ENCODE assay signal across 8 mouse cellular contexts in the genomic region with DNA sequence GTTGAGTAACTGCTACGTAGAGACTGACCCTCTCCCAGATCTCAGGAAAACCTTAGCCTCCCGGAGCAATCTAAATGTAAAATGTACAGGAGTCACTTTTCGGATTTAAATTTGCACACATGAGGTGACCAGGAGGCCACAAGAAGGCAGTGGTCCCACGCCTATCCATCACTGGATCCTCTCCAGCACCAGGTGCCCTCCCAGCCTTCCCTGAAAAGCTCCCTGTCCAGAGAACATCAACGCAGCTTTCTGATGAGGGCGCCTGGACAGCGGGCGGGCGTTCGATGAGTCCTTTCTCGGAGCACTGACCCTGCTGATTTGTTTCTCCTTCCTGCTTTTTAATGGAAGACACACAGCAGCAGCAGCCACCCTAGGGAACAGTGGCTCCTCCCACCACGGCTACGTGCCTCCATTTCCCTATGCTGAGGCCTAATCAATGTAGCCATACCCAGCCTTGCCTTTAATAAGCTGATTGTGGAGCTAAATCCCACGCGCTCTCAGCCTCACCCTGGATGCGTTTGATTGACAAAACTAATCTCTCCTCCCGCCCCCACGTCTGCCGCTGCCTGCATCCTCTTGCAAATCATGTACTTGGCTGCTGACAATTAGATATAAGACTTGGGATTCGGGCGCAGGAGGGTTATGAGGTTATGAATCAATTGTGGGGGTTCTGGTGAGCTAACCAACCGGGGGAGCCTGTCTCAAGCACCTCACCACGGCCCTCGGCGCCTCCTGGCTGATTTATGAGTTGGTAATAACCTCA.
DNase-seq lines count a peak whose midpoint lies in the region; ATAC-seq lines count a peak whose summit lies in the region.
"Had no signal": no experiment of that assay in that cellular context is flagged by ENCODE, and none has a peak within 500 bp of the region (broad histone marks: within the 10 kb centered on the region; RNA-seq: fewer than 3 reads in every experiment).

No protein-coding gene starts in this region.

- no peak for ATAC-seq in neural tube, embryonic 11.5 days (ENCODE audit: insufficient read depth, low FRiP score, low TSS enrichment)
- ATAC-seq in hindbrain, embryonic 15.5 days (ENCODE audit: low FRiP score, low read depth) = no peak
- ATAC-seq in midbrain, embryonic 13.5 days = peak; percentile 84
- ATAC-seq in activated CD4-positive, CD25-positive, alpha-beta regulatory T cell, adult 4 months = no peak
- ATAC-seq in megakaryocyte-erythroid progenitor cell, adult 5-6 weeks (replicated peaks; ENCODE audit: low FRiP score, low TSS enrichment, poor library complexity, severe bottlenecking) = no peak

- DNase-seq in neural tube, embryonic 11.5 days (ENCODE audit: low spot score) = peak; percentile 45
- no peak for DNase-seq in neural tube, embryonic 10.5 days (ENCODE audit: extremely low spot score, low spot score)
- no peak for DNase-seq in adrenal gland, postnatal 14 days
- DNase-seq: liver, embryonic 13.5 days had no signal

- no peak overlapping the region for H3K4me3 ChIP-seq in neural tube, embryonic 11.5 days (ENCODE audit: low read depth, low read length)
- no peak overlapping the region for H3K4me3 ChIP-seq in hindbrain, embryonic 15.5 days
- no peak overlapping the region for H3K4me3 ChIP-seq in midbrain, embryonic 13.5 days (replicated peaks)
- H3K4me3 ChIP-seq: liver, embryonic 13.5 days had no signal

- H3K4me2 ChIP-seq in neural tube, embryonic 11.5 days (ENCODE audit: low read depth) = no peak overlapping the region
- no peak overlapping the region for H3K4me2 ChIP-seq in hindbrain, embryonic 15.5 days
- peak overlapping the region; percentile 24 for H3K4me2 ChIP-seq in midbrain, embryonic 13.5 days (replicated peaks)
- H3K4me2 ChIP-seq: liver, embryonic 13.5 days had no signal

- peak overlapping the region; percentile 45 for H3K27ac ChIP-seq in neural tube, embryonic 11.5 days (ENCODE audit: low read depth, low read length)
- H3K27ac ChIP-seq in hindbrain, embryonic 15.5 days (replicated peaks) = peak overlapping the region; percentile 21; the same call in 1 of the 2 replicates
- peak overlapping the region; percentile 85 for H3K27ac ChIP-seq in midbrain, embryonic 13.5 days
- H3K27ac ChIP-seq: liver, embryonic 13.5 days had no signal

- no peaks in the 10 kb centered on the region for H3K27me3 ChIP-seq in neural tube, embryonic 11.5 days (ENCODE audit: control insufficient read depth, insufficient read depth, low read length)
- no peaks in the 10 kb centered on the region for H3K27me3 ChIP-seq in hindbrain, embryonic 15.5 days
- H3K27me3 ChIP-seq in midbrain, embryonic 13.5 days = 0 out of 2 replicates have a peak, but pooled peaks cover 3% of the 10 kb centered on the region
- H3K27me3 ChIP-seq: liver, embryonic 13.5 days had no signal

- WGBS in neural tube, embryonic 11.5 days = 77% methylated on average over 25 of the region's 25 CpGs
- WGBS in hindbrain, embryonic 15.5 days = 54% methylated on average over 25 of the region's 25 CpGs
- 42% methylated on average over 25 of the region's 25 CpGs for WGBS in midbrain, embryonic 13.5 days

- no peaks in the 10 kb centered on the region for H3K4me1 ChIP-seq in neural tube, embryonic 11.5 days (ENCODE audit: control insufficient read depth, insufficient read depth, low read length)
- H3K4me1 ChIP-seq in hindbrain, embryonic 15.5 days (replicated peaks) = peaks cover 31% of the 10 kb centered on the region
- peaks cover 32% of the 10 kb centered on the region for H3K4me1 ChIP-seq in midbrain, embryonic 13.5 days (replicated peaks)

- H3K9me3 ChIP-seq in neural tube, embryonic 11.5 days (ENCODE audit: control insufficient read depth, low read length) = no peaks in the 10 kb centered on the region
- no peaks in the 10 kb centered on the region for H3K9me3 ChIP-seq in hindbrain, embryonic 15.5 days
- H3K9me3 ChIP-seq in midbrain, embryonic 13.5 days = no peaks in the 10 kb centered on the region
- H3K9me3 ChIP-seq: liver, embryonic 13.5 days had no signal

- no peak overlapping the region for H3K9ac ChIP-seq in neural tube, embryonic 11.5 days (ENCODE audit: low read length)
- no peak overlapping the region for H3K9ac ChIP-seq in hindbrain, embryonic 15.5 days
- H3K9ac ChIP-seq in midbrain, embryonic 13.5 days (replicated peaks) = no peak overlapping the region
- H3K9ac ChIP-seq: liver, embryonic 13.5 days had no signal

- no peaks in the 10 kb centered on the region for H3K36me3 ChIP-seq in neural tube, embryonic 11.5 days (ENCODE audit: control insufficient read depth, insufficient read depth, low read length)
- H3K36me3 ChIP-seq in hindbrain, embryonic 15.5 days = no peaks in the 10 kb centered on the region
- H3K36me3 ChIP-seq in midbrain, embryonic 13.5 days = no peaks in the 10 kb centered on the region
- H3K36me3 ChIP-seq: liver, embryonic 13.5 days had no signal

Comparison
In these comparisons a context has a peak if more than half of its experiments do, and no peak if none do; other contexts are left out.
1. H3K27ac ChIP-seq: peak in every context shown above with its lines; median percentile 85 in midbrain, embryonic 13.5 days; 45 in neural tube, embryonic 11.5 days; 21 in hindbrain, embryonic 15.5 days.